Mouse (Mus musculus): ENCODE measurements at regions not wholly inside any gene's neighbourhood (a gene's known extent, or its start where the extent isn't known, plus 50 kb on each side); places are given as distances from the start of the nearest gene placed in this dataset.
"Not testable (repeated sequence)": the region's sequence is repeated elsewhere in the genome, so short reads cannot be mapped to it uniquely, and the experiment has no call there.

DNA sequence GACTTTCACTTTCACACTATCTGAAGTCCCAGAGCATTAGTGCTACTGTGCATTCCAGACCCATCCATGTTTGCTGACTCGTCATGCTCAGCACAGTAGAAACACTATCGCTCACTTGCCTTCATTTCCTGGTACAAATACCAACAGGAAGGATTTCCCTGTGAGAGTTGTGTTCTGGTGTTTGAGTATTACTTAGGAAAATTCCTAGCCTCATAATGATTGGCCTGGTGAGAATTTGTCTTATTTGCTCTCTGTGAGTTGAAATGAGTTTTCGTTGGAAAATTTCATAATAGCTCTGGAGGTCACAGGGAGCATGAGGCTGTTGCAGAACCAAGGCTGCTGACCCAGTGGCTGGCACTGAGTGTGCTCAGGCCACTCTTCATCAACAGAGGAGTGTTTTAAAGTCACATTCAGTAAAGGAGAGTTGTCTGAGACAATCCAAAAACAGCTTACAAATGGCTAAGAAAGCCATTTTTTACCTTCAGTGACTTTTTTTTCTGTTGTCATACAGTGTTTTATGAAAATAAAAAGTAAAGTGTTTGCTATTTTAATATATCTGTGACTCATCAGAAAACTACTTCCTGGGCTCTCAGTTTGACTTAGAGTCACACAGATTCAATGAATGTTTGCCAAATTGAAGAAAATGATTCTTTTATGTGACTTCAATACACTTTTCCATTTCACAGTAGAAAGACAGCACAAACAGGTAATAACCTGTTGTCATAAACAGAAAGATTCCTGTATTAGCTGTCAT is 64.4 kb upstream of the Zcchc2 start:
- 35% methylated on average over 3 of the region's 3 CpGs for WGBS (ENCODE audit: insufficient replicate concordance)
- Histone ChIP-seq H3K9ac (replicated peaks) (no peak overlapping the region), H3K9me3 (ENCODE audit: low read length) (no peaks in the 10 kb centered on the region), H3K27ac (ENCODE audit: low read depth) (peak overlapping the region; percentile 91), H3K4me3 (ENCODE audit: low read depth, low read length) (no peak overlapping the region), H3K4me2 (ENCODE audit: low read depth, low read length) (0 out of 2 replicates have a peak overlapping the region, but pooled peaks have one; percentile 33), H3K36me3 (replicated peaks; ENCODE audit: insufficient read depth, low read length) (no peaks in the 10 kb centered on the region), H3K4me1 (ENCODE audit: insufficient read depth) (0 out of 2 replicates have a peak, but pooled peaks cover 3% of the 10 kb centered on the region), H3K27me3 (ENCODE audit: insufficient read depth, low read length) (no peaks in the 10 kb centered on the region)
- TF ChIP-seq CTCF (IDR thresholded peaks at IDR 0.05; ENCODE audit: low read depth): no peak
- TF ChIP-seq EP300 (IDR thresholded peaks at IDR 0.05; ENCODE audit: low read depth): peak; percentile 79
- peak; percentile 47 for DNase-seq
- peak; percentile 93 for ATAC-seq

DNA sequence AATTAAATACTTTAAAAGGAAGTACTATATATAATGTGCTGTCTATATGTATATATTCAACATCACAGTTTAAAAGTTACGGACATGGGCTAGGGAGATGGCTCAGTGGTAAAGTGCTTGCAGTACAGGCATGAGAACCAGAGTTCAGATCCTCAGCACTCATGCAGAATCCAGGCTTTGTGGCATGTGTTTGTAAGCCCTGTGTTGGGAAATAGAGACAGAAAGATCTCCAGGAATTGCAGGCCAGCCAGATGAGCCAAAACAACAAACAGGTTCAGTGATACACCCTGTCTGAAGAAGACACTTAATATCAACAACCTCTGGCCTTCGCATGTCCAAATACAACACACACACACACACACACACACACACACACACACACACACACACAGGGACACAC is 63.3 kb upstream of the Zcchc2 start:
- Histone ChIP-seq H3K27ac (ENCODE audit: low read depth) (no peak overlapping the region), H3K27me3 (ENCODE audit: insufficient read depth, low read length) (no peaks in the 10 kb centered on the region), H3K9ac (replicated peaks) (no peak overlapping the region), H3K9me3 (ENCODE audit: low read length) (no peaks in the 10 kb centered on the region), H3K4me3 (ENCODE audit: low read depth, low read length) (no peak overlapping the region), H3K36me3 (replicated peaks; ENCODE audit: insufficient read depth, low read length) (no peaks in the 10 kb centered on the region), H3K4me2 (ENCODE audit: low read depth, low read length) (no peak overlapping the region), H3K4me1 (ENCODE audit: insufficient read depth) (0 out of 2 replicates have a peak, but pooled peaks cover 3% of the 10 kb centered on the region)
- WGBS (ENCODE audit: insufficient replicate concordance): 84% methylated on average over 2 of the region's 2 CpGs
- DNase-seq: no peak
- TF ChIP-seq CTCF (IDR thresholded peaks at IDR 0.05; ENCODE audit: low read depth): no peak
- TF ChIP-seq EP300 (IDR thresholded peaks at IDR 0.05; ENCODE audit: low read depth): no peak
- ATAC-seq: 0 out of 2 replicates have a peak, but pooled peaks have one; percentile 3

GRCm38 (mm10) chr1:105930841-105931240 is 59.4 kb upstream of the Zcchc2 start:
- no peak for ATAC-seq

DNA sequence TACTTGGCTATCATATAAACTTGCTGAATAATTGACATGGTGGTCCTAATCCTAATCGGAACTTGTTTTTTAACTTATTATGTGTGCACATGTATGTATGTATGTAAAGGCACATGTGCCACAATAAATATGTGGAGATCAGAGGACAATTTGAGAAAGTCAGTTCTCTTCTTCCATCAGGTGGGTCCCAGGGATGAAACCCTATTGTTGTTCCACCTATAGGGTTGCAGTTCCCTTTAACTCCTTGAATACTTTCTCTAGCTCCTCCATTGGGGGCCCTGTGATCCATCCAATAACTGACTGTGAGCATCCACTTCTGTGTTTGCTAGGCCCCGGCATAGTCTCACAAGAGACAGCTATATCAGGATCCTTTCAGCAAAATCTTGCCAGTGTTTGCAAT is 56.0 kb upstream of the Zcchc2 start:
- not testable (repeated sequence) for H3K4me2 ChIP-seq (ENCODE audit: low read depth, low read length); DNase-seq; H3K4me3 ChIP-seq (ENCODE audit: low read depth, low read length); H3K27ac ChIP-seq (ENCODE audit: low read depth); H3K36me3 ChIP-seq (replicated peaks; ENCODE audit: insufficient read depth, low read length); H3K4me1 ChIP-seq (ENCODE audit: insufficient read depth); H3K9ac ChIP-seq (replicated peaks); H3K27me3 ChIP-seq (ENCODE audit: insufficient read depth, low read length); H3K9me3 ChIP-seq (ENCODE audit: low read length); ATAC-seq
- 83% methylated on average over 2 of the region's 2 CpGs for WGBS (ENCODE audit: insufficient replicate concordance)

More at GRCm38 (mm10) chr1:105930841-105931240, 59.4 kb upstream of the Zcchc2 start:
- Histone ChIP-seq H3K9me3 (ENCODE audit: low read length) (no peaks in the 10 kb centered on the region), H3K27ac (ENCODE audit: low read depth) (no peak overlapping the region), H3K4me2 (ENCODE audit: low read depth, low read length) (no peak overlapping the region), H3K4me1 (ENCODE audit: insufficient read depth) (no peaks in the 10 kb centered on the region), H3K4me3 (ENCODE audit: low read depth, low read length) (no peak overlapping the region), H3K27me3 (ENCODE audit: insufficient read depth, low read length) (no peaks in the 10 kb centered on the region), H3K9ac (replicated peaks) (no peak overlapping the region), H3K36me3 (replicated peaks; ENCODE audit: insufficient read depth, low read length) (no peaks in the 10 kb centered on the region)
- no peak for DNase-seq
- TF ChIP-seq CTCF (IDR thresholded peaks at IDR 0.05; ENCODE audit: low read depth) (no peak), EP300 (IDR thresholded peaks at IDR 0.05; ENCODE audit: low read depth) (no peak)
